Mouse (Mus musculus) kidney, adult 2 months (tissue): ENCODE measurements at regions not wholly inside any gene's neighbourhood (a gene's known extent, or its start where the extent isn't known, plus 50 kb on each side); places are given as distances from the start of the nearest gene placed in this dataset.
"Not testable (repeated sequence)": the region's sequence is repeated elsewhere in the genome, so short reads cannot be mapped to it uniquely, and the experiment has no call there.

ENCODE experiments used
- DNase-seq: peaks from one replicate; pipeline ENCODE4 v3.0.0; 2021
- H3K27ac ChIP-seq: fragments of 200-500 bp; 2 replicates; pipeline ENCODE4 v1.5.1; 2012; ENCODE audit warnings: low read depth, low read length, control low read depth, inconsistent platforms; ENCODE audit not compliant: insufficient read depth
- H3K27me3 ChIP-seq: fragments of 200-500 bp; replicated peaks from 2 replicates; pipeline ENCODE4 v1.6.1; 2012; ENCODE audit warnings: mild to moderate bottlenecking, moderate library complexity, low read length, inconsistent platforms; ENCODE audit not compliant: control insufficient read depth, insufficient read depth
- H3K36me3 ChIP-seq: fragments of 200-500 bp; 2 replicates; pipeline ENCODE4 v1.6.1; 2012; ENCODE audit warnings: mild to moderate bottlenecking, moderate library complexity, low read length, inconsistent platforms; ENCODE audit not compliant: control insufficient read depth, insufficient read depth
- H3K4me1 ChIP-seq: fragments of 200-500 bp; 2 replicates; pipeline ENCODE4 v1.6.1; 2011; ENCODE audit warnings: low read length; ENCODE audit not compliant: control insufficient read depth, insufficient read depth
- H3K4me3 ChIP-seq: fragments of 200-500 bp; 2 replicates; pipeline ENCODE4 v1.5.1; 2011; ENCODE audit warnings: mild to moderate bottlenecking, low read depth, low read length, control low read depth; ENCODE audit not compliant: insufficient read depth
- CTCF ChIP-seq: fragments of 200-500 bp; conservative IDR thresholded peaks from 2 replicates; pipeline ENCODE4 v1.5.1; 2011; ENCODE audit warnings: low read depth, mild to moderate bottlenecking, control low read depth, low read length, moderate library complexity, mixed read lengths; ENCODE audit not compliant: insufficient read depth, insufficient read length
- POLR2A ChIP-seq: fragments of 200-500 bp; IDR thresholded peaks from one replicate; pipeline ENCODE4 v1.6.1; 2011; ENCODE audit warnings: low read depth, low read length, control low read depth
- WGBS: fragments of 180-500 bp; shearing (Covaris S2); methylation state at CpG from one replicate; pipeline ENCODE4 v1.1.7; 2018; 5-methylcytosine and 5-hydroxymethylcytosine counted together

DNA sequence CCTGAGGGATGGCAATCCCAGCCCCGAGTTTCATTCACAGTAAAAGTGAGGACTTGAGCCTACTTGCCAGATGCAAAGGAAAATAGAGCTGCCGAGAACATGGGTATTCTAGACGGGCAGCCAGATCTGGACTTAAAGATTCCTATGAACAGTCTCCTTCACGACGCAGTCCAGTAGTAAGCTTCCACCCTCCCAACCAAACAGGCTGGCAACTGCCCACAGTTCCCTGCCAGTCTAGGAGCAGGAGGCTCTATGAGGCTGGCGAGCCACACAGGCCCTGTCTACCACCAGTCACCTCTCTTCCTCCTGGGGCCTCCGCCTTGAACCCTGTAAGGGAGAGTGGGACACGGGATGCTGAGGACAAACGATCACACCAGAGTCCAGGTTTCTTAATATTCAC is 153.5 kb upstream of the Snrpn start:
- no peaks in the 10 kb centered on the region for H3K27me3 ChIP-seq
- H3K27ac ChIP-seq, result no peak overlapping the region
- DNase-seq, result no peak
- H3K4me3 ChIP-seq, result no peak overlapping the region
- WGBS, result 79% methylated on average over 9 of the region's 9 CpGs
- H3K4me1 ChIP-seq, result no peaks in the 10 kb centered on the region
- H3K36me3 ChIP-seq, result no peaks in the 10 kb centered on the region
- no peak for TF ChIP-seq POLR2A
- no peak for TF ChIP-seq CTCF

DNA sequence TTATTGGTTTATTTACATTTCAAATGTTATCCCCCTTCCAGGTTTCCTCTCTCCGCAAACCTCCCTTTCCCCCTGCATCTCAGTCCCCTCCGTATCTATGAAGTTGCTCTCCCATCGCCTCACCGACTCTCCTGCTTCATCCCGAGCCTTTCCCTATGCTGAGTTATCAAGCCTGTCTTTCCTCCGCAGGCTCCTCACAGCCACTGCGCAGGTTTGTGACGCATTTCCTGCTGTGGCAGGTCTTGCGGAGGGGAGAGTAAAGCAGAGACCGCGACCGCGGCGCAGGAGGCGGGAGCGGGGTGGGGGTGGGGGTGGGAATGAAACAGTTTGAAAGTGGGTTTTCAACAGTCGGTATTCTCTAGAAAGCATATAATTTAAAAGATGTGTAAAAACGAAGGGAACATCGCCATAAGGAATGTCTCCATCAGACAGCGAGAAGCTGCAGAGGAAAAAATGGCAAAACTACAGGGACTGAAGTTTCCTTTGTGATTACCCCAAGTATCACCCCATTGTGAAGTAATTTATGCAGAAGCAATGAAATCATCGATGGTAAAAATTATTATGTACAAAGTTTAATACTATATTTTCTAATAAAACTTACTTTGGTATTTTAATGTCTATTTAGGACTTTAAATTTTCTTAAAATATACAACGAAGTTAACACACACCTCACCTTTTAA is 104.3 kb upstream of the Snrpn start:
- H3K4me1 ChIP-seq, H3K27me3 ChIP-seq, H3K36me3 ChIP-seq, H3K27ac ChIP-seq: not testable (repeated sequence)
- WGBS, result 18% methylated on average over 22 of the region's 22 CpGs
- DNase-seq, result peak; percentile 43
- peak overlapping the region; percentile 69 for H3K4me3 ChIP-seq

DNA sequence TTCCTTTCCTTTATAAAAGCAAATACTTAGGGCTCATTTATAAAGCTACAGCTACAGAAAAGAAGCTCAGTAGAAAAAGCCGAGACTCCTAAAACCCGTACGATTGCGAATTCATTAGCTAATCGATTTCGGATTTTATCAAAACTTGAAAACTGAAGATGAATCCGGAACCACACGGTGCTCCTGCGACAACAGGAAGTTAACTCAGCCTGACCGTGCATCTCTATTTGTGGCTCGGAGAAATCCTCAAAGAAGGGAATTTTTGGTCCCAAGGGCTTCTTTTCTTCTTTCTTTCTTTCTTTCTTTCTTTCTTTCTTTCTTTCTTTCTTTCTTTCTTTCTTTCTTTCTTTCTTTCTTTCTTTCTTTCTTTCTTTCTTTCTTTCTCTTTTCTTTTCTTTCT is 103.7 kb upstream of the Snrpn start:
- 32% methylated on average over 11 of the region's 11 CpGs for WGBS
- H3K36me3 ChIP-seq, H3K4me1 ChIP-seq, H3K27ac ChIP-seq, H3K27me3 ChIP-seq, H3K4me3 ChIP-seq: not testable (repeated sequence)
- DNase-seq, result peak; percentile 47

DNA sequence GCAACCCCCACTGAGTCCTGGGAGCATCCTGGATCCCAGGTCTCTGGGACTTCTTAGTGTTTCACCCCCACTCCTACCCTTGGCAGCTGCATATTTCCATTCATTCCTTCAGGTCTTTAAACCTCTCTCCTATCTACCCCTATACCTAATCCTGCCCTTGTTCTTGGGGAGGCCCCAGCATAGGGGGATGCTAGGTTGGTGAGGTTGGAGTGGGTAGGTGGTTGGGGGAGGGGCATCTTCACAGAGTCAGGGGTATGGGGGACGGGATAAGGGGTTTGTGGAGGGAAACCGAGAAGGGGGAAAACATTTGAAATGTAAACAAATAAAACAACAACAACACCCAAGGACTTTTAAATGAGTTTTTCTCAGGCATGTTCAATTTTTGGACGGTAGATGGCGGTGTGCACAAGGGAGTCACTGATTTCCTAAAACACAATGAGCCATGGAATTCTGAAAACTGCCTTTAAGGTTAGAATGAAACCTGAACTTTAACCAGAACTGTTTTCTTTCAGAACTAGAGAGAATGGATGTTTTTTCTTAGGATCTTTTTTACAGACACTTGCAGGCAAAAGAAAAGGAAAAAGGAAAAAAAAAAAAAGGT is 98.7 kb upstream of the Snrpn start:
- not testable (repeated sequence) for H3K36me3 ChIP-seq, H3K27me3 ChIP-seq, H3K4me1 ChIP-seq, H3K4me3 ChIP-seq, H3K27ac ChIP-seq
- DNase-seq, result peak; percentile 36
- WGBS, result 9% methylated on average over 4 of the region's 4 CpGs

DNA sequence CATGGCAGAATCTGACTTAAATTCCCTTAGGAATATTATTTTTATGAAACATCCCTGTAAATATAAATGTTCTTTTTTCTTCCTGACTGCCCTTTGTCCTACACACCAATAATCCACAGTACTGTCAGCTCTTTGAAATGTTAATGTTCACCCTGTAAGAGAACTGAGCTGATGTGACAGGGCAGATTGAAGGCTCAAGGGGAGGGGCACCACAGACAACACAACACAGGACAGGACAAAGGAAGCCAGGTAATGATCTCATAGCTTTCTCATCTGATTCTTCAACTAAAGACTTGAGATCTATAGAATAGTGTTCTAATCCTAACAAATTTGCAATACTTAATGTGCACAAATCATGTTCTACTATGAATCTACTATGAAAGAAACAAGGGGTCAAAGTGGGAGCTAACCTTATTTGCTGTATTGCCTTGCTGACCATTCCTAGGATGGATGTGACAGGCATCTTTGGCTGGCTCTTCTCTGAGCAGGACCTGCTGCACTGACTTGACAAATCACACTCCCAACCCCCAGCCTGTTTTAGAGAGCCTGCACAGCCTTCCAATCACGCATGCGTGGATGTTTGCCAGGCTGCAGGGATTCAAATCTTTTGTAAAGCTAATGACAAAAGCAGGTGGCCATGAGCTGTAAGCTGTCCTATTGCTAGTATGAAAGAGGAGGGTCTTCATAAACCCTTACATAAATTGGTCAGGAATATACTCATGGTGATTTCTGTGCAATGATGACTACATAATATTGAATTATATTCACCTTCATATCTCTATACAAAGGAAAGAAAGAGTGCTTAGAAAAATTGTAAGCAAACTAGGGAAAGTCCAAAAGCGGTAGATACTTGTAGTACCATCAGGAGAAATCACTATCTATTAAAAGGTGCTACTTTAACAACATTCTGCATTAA is 76.6 kb upstream of the Snrpn start:
- H3K27ac ChIP-seq, H3K27me3 ChIP-seq, H3K4me3 ChIP-seq, H3K4me1 ChIP-seq, H3K36me3 ChIP-seq: not testable (repeated sequence)
- WGBS, result 55% methylated on average over 3 of the region's 3 CpGs
- peak; percentile 27 for DNase-seq
